Mouse (Mus musculus) liver (tissue): ENCODE measurements at regions not wholly inside any gene's neighbourhood (a gene's known extent, or its start where the extent isn't known, plus 50 kb on each side); places are given as distances from the start of the nearest gene placed in this dataset.

Source experiments
- DNase-seq: peaks from one replicate; pipeline ENCODE4 v3.0.0-alpha.2; 2020; ENCODE audit warnings: mixed read lengths

GRCm38 (mm10) chr2:169346107-169346506, 241.4 kb downstream of the Gm11011 start:
- no peak for DNase-seq

DNA sequence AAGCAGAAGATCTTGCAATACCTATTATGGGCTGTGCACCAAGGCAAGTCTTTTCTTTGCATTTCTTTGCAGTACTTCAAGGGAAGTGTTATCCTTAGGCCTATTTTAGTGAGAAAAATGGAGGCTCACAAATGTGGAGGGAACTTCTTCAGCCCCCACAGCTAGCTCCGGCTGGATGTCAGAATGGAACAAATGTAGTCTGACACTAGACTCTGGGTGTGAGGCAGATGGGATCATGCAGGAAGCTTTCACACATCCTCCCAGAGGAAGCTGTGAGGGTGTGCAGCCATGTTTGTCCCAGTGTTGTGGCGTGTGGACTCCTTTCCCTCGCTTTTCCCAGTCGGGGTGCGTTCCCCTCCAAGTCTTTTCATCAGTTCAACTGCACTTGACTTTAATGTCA, 268.0 kb downstream of the Gm11011 start:
- DNase-seq: no peak

DNA sequence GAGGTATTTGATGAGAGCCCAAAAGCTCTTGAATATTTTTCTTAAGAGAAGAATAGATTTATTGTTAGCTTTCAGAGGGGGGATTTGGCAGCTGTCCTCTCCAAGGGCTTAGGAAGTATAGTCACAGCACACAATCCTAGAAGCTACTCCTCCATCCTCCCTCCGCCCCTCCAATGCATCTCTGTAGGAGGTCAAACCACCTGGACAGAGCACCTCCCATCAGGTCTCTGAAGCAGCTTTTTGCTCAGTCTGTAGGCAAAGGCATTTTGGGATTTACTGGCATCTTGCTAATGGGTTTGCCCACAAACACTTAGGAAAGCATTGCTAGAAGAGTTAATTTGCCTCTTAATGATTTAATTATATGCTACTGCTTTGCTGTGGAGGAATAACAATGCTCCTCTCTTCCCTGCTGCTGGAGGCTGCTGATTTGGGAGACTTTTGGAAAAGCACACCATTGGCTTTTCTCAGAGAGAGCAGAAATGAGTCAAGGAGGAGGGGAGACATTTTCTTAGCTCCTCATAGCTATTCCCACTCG, 273.1 kb downstream of the Gm11011 start:
- DNase-seq: no peak

DNA sequence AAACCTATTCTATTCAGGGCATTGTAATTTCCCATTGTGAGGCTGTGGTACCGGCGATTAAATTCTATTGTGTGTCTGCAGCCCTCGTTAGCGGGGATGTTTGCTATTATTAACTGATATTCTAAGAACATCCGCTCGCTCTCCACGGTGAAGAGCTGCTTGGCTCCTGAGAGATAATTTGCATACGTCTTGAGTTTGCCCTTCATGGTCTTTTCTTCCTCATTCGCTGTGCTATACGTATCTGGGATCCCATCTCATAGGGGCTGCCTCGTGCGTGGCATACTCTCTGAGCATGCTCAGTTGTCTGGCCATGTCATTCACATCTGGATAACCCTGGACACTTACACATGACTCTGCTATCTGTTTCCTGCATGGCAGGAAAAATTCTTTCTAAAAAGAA, 275.7 kb downstream of the Gm11011 start:
- DNase-seq: no peak

DNA sequence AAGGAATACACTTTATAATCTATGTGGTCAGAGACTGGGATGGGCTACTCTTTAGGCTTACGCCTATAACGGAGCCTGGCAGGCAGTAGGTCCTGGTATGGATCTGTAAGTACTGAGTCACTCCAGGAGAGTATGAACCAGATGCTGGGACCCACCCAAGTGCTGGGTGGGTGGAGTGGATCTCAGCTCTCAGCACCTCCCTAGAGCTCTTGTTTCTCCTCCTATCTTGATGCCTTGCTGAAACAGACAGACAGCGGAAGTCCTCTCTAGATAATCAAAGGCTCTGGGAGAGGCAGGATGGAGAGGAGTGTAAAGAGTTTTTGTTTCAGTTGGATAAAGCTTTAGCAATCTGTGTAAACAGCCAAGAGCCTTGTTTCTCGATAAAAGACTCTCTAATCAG, 276.2 kb downstream of the Gm11011 start:
- DNase-seq: no peak

GRCm38 (mm10) chr2:169304360-169304759, 283.2 kb downstream of the Gm11011 start:
- DNase-seq: no peak

DNA sequence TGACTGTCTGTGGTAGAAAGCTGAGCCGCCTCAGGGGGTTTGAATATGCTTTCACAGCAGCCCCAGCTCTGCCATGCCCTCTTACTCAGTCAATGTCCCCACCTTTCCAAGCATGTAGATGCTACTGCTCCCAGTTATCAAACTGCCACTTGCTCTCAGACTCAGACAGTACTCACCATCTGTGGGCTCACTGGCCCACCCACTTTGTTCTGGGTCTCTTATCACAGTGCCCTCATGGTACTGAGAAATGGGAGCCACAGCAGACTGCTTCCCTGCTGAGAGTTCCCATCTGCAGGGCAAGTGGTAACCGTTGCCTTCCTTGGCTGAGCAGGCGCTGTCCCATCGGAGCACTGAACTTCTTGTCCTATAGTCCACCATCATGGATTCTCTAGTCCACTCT, 286.6 kb downstream of the Gm11011 start:
- no peak for DNase-seq

- DNase-seq: no peak
These were observed 287.1 kb downstream of the Gm11011 start for GRCm38 (mm10) chr2:169300411-169300810.

DNA sequence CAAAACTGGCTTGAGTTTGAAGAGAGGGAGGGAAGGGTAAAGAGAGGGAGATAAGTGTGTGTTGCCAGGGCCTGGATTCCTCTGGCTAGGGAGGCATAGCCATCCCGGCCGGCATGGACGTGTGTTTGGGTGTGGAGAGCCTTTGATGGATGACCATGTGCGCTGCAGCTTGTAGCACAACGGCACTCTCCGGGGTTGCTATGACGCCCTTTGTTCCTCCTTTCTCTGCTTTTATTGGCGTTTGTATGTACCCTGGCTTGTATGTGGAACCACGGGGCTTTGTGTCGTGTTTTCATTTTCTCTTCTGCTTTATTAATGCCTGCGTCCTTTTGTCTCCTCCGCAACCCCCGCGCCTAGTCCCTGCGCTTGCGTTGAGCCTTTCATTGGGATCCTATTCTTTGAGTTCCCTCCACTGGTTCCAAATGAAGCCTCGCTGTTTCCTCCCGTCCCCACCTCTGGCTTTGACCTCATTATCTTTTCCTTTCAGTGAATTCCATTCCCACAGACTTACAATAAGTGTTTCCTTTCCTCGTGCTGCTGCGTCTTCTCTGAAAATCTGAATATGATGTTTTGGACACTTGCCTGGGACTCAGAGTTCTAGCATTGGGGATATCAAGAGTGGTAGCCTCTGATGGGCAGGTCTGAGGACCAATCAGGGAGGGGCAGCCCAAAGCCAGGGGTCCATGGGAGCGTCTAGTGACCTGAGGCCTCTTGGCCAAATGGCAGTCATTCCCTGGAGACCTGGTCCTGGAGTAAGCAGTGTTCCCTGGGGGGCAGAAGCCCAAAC, 289.5 kb downstream of the Gm11011 start:
- DNase-seq: peak; percentile 8

DNA sequence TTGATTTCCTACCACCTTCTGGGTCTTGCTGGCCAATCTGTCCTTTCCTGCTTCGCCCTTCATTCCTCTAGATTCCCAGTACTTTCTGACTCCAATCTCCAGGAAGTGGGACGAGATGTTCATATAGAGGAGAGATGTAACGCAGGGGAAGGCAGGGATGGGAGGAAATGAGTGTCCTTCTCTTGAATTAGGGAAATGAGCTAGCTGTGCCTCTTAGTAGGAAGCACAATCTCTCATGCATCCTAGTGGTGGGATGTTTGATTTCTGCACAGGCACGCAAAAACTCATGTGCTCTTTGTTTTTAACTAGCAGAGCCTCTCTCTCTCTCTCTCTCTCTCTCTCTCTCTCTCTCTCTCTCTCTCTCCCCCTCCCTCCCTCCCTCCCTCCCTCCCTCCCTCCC, 290.3 kb downstream of the Gm11011 start:
- no peak for DNase-seq

DNA sequence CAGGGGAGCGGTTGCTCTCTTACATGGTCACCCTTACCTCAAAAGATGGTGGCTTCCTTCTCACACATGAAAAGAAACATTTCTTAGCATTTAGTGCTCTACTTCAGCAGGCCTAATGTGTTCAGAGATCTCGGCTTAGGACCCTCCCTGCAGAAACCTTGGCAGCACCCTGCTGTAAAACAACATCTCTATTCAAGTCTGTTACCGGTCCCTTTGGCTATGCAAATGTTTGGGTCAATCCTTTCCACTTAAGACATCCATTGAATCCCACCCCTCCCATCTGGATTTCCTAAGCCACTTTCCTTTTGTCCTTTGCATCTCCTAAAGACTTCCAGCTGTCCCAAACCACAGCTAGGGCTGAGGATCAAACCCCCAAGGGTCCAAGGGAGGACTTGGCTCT, 294.2 kb downstream of the Gm11011 start:
- DNase-seq: no peak

DNA sequence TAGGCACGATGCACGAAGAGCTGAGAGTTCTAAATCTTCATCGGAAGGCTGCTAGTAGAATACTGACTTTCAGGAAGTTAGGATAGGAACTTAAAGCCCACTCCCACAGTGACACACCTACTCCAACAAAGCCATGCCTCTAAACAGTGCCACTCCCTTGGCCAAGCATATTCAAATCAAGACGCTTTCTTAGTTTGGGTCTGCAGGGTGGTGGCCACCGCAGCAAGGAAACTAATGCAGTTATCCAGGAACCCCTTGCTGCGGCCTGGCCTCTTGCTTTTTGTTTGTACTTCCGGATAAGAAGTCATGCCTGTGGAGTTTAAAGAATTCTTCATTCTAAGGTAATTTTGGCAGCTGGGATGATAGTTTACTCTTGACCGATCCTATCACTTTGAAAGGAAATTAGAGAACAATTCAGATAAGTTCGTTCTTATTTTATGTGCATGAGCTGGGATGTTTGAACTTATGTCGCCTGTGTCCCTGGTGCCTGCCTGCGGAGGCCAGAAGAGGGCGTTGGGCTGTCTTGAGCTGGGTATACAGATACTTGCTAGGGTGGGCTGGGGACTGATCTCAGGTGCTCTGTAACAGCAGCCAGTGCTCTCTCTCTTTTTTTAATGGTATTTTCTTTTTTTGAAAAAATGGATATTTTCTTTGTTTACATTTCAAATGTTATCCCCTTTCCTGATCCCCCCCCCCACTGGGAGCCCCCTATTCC, 298.5 kb downstream of the Gm11011 start:
- DNase-seq: no peak

DNA sequence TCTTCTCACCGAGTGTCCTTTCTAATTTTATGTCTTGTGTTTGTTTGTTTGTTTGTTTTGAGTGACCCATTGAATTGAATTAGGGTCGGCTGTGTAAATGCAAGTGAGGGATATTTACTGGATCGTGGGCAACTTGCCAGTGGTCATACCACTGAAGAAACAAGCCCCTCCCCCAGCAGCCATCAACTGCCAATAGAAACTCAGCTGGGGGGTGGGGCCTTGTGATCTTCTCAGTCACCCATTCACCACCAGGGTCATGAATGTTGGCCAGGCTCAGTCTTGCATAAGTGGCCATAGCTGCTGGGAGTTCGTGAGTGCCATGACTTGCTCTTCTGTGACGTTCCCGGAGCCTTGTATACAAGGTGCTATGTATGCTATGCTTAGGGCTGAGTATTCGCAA, 300.8 kb downstream of the Gm11011 start:
- no peak for DNase-seq

DNA sequence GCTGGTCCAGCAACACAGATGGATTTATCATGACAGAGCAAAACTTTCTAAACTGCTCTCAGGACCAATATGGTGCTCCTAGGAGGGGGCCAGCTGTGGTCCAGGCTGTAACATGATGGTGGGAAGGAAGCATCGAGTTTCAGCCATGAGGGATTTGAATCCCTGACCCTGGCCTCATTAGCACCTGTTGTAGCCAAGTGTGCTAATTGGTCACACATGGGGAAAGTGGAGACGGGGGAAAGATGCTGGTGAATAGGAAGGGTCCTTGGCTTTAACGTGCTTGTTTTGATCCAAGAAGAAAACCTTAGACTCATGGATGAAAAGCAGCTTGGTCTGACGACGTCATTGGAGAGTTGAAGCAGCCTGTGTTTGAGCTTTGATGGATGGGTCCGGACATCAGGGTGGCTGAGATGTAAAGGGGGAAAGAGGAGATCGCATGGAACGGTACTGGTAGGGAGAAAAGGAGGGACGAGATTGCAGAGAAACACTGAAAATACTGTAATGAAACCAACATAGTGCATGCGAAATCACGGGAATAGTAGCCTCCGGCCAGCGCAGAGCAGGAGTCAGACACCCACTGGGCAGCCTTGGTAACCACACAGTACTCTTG, 304.9 kb downstream of the Gm11011 start:
- no peak for DNase-seq

- DNase-seq: no peak
These were observed 312.2 kb downstream of the Gm11011 start for GRCm38 (mm10) chr2:169275371-169275770.

DNA sequence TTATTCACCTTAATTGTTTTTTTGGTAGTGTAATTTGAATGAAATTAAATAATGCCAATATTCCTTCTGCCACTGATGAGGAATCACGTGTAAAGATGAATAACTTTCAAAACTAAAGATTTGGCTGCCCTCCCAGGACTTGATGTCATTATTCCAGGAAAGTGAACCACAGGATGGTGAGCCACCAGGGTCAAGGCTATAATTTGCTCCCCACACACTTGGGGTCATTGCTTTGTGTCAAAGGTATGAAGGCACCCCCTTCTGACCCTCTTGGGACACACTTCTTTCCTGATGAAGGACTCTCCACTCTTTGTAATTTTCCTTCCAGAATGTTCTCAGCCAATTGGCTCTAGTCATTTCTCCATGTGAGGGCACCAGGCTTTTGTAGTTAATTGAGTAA, 313.4 kb downstream of the Gm11011 start:
- no peak for DNase-seq

- DNase-seq: no peak
These were observed 314.9 kb downstream of the Gm11011 start for GRCm38 (mm10) chr2:169272622-169273021.

GRCm38 (mm10) chr2:169272018-169272417, 315.5 kb downstream of the Gm11011 start:
- DNase-seq: no peak

DNA sequence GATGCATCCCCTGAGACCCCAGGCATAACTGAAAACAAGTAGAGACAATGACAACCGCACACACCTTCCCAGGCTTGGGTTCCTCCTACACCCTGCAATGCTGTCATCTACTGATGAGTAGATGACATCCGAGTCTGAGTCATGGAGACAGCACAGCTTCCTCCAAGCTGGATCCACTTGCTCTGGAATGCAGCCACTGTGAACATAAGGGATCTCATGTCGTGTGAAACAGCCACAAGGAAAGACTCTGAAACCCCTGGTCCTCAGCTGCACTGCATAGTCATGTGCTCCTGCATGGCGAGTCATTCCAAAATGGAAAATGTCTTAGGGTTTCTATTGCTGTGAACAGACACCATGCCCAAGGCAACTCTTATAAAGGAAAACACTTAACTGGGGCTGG, 305.2 kb upstream of the Zfp64 start:
- DNase-seq: no peak

- no peak for DNase-seq
These were observed 289.2 kb upstream of the Zfp64 start for GRCm38 (mm10) chr2:169244572-169244971.

- DNase-seq: no peak
These were observed 288.6 kb upstream of the Zfp64 start for GRCm38 (mm10) chr2:169243981-169244380.

DNA sequence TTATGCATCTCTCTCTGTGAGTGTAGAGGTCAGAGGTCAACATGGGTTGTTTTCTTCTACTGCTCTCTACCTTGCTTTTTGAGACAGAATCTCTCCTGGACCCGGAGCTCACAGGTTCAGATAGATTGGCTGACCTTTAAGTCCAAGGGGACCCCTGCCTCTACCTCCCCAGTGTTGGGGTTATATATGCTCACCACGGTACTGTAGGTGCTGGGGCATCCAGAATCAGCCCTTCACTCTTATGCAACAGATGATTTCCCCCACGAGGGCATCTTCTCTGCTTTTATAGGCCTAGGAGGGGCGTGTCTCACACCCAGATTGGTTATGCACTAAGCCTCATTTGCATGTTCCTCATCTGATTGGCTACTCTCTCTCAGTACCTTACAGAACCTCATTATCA, 282.5 kb upstream of the Zfp64 start:
- DNase-seq: no peak

- DNase-seq: no peak
These were observed 281.9 kb upstream of the Zfp64 start for GRCm38 (mm10) chr2:169237321-169237720.
